Mouse (Mus musculus) cerebellum, adult 18-20 months (tissue): ENCODE results near the gene Hdgf.

Source experiments
- DNase-seq, 2 experiments: peaks; one replicate each; pipeline ENCODE4 v3.0.0; 2021

Hdgf gene

DNA sequence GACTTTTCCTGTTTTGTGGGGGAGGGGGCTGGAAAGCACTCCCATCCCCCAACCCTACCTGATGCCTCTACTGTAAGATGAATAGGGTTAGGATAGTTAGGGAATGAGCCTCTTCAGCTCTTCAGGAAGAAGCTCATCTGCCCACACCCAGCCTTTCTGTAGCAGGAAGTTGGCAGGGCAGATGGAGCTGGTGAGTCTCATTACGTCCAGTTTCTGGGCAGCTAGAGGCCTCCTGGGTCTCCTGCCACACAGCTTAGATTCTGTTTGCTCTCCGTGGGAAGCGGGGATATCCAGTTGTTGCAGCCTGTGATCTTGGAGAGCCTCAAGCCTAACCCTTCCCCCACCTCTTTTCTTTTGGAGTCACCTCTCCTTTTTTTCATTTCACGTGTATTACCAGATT, 3.8 kb downstream of the Hdgf start:
- DNase-seq: peak in 1 of 2 experiments; percentile 14

DNA sequence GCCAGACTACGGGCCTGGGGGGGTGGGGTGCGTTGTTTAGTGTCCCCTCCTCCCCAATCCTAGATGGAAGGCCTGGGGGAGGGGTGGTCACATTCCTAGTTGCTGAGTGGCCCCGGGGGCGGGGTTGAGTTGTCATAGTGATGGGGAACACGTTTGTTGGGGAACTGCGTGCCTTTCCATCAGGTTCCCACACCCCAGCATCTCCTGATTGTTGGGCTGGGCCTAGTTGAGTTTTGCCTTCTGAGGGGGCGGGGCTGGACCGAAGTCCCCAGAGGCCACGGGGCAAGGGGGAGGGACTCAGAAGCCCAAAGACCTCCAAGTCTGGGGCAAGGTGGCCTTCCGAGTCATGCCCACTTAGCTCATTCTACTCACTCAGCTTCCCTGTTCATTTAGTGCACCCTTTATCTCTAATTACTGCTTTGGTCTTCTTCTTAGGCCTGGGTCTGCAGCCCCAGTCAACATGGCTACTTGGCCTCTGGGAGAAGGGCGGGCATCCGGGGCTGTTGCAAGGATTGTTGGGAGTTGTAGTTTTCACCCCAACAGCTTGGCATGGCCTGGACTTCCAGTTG, 4.5 kb downstream of the Hdgf start:
- peak; percentile 60 to 70 for DNase-seq

DNA sequence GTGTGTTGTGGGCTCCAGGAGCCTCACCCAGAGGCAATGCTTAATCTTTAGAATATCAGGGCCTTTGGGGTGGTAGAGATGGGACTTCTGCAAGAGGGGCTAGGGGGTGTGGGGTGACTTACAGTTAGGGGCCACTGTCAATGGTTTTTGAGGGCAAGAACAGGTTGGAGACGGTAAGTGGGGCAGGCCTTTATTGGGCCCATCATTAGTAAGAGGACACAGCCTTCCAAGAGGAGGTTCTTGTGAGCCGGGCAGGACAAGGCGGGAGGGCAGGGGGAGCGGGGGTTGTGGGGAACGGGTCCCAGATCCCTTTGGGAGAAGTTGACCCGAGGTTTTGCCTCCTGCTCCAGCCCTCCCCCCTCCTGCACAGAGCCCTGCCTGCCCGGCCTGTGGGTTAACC, 7.4 kb downstream of the Hdgf start:
- no peak for DNase-seq

DNA sequence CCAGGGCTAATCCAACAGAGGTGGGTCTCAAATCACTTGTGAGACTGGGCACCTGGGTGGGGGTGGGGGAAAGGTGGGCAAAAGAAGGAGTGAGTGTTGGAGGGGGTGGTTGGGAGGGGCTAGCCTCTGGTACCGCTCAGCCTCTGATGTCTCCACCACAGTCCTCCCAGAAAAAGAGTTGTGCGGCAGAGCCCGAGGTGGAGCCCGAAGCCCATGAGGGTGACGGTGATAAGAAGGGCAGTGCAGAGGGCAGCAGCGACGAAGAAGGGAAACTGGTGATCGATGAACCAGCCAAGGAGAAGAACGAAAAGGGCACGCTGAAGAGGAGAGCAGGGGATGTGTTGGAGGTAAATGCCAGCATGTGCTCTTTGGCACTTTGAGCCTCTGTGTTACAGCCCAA, 7.8 kb downstream of the Hdgf start:
- DNase-seq: peak in 1 of 2 experiments; percentile 5

DNA sequence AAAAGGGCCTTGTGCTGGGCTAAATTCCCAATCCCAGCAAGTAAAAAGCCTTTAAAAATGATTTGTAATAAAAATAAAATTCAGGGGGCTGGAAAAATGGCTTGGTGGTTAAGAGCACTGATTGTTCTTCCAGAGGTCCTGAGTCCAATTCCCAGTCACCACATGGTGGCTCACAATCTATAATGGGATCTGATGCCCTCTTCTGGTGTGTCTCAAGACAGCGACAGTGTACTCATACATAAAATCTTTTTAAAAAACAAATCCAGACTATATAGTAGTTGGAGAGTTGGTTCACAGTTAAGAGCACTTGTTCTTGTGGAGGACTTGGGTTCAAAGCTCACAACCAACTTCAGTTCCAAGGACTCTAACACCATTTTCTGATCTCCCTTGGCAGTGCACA, 10.9 kb downstream of the Hdgf start:
- DNase-seq: no peak

DNA sequence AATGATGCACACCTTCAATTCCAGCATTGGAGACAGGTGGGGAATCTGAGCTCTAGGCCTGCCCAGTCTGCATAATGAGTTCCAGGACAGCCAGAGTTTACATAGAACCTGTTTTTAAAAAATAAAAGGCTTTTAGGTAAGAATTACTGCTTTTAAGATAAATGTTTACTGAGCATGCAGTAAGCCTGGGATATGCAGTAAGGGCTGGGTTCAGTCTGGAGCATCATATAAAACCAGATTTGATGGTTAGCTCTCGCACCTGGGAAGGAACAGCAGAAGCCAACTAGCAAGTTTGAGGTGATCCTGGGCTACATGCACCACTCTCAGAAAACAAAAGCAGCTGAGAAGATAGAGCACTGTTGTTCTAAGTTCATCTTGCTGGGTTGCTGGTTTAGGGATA, 12.4 kb downstream of the Hdgf start:
- peak in 1 of 2 experiments; percentile 2 for DNase-seq

DNA sequence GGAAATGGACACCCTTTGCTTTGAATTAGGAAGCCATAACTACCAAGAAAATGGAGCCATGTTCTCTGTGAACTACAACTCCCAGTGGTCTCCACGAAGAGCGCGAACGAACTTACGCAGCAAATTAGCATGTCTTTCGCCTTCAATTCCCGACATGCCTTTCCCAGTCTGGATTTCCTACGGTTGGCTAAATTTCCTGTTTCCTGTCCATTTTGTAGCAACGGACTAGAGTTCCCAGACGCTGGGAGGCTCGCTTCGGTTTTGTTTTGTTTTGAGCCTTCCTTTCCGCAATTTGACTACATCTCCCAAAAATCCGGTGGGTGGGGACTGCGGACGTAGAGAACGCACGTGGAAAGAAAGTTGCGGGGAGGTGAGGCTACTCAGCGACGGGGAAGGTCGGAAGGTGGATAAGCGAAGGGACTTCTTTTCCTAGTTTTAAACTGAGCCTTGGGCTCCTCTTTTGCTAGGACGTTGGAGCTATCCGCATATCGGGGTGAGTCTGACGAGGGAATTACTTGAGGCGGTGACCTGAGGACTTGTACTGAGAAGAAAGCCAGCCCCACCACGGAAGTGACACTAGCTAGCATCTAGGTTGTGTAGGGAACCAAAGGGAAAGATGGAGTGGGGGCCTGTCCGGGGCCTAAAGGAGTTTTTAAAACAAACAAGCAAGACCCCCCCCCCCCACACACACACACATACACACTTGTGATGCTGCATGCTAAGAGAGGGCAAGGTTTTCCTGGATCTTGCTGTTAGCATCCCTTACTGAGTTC, 13.4 kb downstream of the Hdgf start, which contains the start of gene Mrpl24:
Gene Mrpl24 (plus strand): TSS at position 171 of the 773 bp plus-strand sequence.
- peak; percentile 78 to 88 for DNase-seq

DNA sequence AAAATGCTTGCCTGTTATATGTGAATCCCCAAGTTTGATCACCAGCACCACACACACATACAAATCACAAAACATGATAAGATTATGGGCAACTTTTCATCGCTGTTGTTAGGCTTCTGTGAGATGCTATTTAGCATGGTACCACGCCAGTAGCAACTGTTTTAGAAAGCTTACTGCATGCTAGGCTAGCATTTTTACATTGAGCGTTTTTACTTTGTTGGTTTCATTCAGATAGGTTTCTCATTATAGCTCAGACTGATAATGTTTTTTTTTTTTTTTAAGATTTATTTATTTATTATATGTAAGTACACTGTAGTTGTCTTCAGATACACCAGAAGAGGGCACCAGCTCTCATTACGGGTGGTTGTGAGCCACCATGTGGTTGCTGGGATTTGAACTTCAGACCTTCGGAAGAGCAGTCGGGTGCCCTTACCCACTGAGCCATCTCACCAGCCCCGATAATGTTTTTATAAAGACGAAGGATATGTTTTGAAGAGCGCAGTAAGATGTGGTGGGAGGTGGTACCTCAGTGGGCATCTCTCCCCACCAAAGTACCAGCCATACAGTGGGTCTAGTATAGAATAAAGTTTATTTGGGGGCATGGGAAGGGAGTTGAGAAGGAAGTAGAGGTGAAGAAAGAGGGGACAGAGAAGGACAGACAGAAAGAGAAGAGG, 14.3 kb downstream of the Hdgf start:
- no peak for DNase-seq

DNA sequence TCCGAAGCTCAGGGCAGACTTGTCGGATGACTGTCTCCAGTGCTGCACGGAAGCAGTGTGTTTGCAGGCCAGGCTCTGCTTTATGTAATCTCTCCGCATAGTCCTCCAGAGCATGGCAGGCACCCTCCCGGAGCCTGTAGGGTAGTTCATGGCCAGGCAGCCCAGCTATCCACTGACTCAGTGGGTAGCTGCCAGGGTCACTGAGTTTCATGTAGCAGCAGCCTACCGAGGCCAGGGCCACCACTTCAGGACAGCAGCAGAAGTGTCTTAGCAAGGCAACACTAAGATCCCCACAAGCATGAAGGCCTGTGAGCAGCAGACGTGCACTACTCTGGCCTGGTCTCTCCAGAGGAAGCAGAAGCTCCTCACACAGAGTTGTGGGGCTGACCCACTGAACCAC, 18.9 kb downstream of the Hdgf start:
- DNase-seq: no peak

DNA sequence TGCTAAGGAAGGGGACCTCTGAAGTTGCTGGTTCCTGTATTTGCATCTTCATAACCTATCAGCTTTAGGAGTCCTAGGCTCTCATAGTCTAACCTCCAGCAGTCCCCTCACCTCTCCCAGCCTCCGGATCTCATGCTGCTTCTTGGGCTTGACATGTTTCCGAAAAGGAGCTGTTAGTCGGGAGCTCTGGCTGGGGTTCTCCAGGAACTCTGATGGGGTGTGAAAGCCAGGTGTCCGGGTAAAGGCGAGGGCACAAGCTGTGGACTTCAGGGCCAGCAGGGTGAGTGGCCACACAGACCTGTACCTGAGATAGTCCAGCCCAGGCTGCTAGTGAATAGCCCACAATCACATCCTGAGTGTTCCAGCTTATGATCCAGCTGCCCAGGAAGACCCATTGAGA, 21.3 kb downstream of the Hdgf start:
- DNase-seq: no peak

DNA sequence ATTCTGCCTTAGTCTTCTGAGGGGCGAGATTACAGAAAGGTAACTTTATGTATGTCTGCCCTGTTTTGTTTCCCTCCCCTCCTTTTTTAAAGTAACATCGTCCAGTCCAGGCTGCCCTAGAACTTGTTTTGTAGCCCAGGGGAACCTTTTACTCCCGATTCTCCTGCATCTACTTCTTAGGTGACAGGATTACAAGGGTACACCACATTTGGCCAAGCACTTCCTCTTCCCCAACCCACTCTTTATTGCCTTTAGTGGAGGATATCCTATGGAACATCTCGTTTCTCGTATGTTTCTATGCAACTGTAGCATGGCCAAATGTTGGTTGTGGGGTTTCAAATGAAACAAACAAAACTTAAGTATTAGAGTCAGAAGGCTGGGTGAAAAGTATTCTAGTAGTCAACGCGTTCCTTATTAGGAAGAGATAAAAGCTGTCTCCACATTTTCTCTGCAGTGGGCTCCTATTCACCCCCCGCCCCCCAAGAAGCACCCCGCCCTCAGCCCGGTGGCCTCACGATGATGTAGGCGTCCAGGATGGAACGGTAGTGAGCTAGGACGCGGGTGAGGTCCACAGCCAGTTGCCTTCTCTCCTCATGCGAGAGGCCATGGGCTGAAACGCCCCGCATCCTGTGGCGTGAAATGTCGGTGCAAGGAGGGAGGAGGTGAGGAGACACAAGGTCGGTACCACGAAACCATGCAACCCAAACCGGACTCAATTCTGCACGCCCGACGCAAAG, 23.4 kb downstream of the Hdgf start:
- no peak for DNase-seq

DNA sequence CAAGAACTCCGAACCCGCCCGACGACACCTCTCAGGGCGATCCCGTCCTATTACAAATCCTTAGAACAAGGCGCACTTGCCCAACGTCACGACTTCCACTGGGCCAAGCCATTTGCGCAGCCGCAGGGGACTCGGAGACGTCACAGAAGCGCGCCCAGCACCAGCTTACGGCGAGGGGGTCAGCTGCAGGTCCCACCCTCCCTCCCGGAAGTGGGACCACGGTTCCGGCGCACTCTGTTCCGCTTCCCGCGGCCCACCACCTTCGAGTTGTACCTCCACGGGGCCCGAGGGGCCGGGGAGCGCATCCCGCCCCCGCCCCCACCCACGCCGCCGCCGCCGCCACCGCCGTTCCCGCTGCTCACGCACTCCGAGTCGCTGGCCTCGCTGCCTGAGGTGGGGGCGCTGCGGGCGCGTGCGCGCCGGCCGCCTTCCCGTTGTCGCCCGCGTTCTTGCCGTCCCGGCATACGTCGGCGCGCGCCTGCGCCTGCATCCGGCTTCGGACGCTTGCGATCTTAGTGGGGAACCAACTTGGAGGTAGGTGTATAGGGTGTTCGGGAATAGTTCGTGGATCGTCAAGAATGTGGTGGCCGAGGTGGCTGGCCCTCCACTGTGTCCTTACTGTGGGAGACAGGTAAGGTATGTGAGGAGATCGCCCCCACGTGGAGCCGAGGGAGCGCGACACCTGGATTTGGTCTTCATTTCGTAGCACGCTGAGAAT, 24.1 kb downstream of the Hdgf start, which contains the start of the genes Isg20l2 and Rrnad1:
Gene Isg20l2 (plus strand): TSS at position 237 of the 718 bp plus-strand sequence.
Gene Rrnad1 (minus strand): TSS at position 640 of the 718 bp plus-strand sequence.
- peak; percentile 97 to 98 for DNase-seq

DNA sequence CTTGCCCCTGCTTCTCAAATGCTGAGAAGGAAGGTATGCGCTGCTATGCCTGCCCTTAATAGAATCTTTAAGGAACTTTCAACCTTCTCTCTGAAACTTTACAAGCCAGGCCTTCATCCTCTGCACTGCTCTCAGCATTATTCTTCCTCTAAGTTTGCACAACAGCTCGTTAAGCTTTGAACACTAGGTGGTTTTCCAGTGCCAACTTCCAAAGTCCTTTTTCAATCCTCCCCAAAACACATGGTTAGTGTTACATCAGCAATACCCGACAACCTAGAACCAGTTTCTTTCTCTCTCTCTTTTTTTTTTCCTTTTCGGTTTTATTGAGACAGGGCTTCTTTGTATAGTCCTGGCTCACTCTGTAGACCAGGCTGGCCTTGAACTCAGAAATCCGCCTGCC, 27.9 kb downstream of the Hdgf start:
- DNase-seq: no peak

DNA sequence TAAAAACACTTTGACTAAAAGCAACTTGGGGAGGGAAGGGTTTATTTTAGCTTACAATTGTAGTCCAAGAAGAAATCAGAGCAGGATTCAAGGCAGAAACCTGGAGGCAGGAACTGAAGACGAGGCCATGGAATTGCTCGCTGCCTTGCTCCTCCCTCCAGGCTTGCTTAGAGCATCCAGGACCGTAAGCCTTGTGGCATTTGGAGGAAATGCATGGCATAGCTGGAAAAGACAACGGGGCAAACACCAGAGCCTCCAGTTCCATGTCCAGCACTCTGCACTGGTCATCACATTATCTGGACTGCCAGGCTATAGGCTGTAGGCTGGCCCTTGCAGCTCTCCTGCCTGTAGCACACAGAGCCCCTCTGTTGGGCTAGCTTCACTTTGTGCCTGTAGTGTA, 28.4 kb downstream of the Hdgf start:
- no peak for DNase-seq

DNA sequence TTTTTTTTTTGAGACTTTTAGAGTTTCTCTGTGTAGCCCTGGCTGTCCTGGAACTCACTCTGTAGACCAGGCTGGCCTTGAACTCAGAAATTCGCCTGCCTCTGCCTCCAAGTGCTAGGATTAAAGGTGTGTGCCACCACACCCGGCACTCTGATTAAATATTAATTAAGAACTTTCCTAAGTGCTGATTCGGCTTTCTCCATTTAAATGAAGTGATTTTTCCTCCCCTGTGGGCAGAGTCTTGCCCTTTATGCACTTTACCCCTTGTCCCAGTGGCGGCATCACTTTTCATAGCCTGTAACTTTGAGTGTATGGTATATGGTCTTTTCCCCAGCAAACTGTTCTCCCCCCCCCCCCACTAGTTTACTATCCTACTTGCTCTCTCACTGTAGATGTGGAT, 29.1 kb downstream of the Hdgf start:
- no peak for DNase-seq

DNA sequence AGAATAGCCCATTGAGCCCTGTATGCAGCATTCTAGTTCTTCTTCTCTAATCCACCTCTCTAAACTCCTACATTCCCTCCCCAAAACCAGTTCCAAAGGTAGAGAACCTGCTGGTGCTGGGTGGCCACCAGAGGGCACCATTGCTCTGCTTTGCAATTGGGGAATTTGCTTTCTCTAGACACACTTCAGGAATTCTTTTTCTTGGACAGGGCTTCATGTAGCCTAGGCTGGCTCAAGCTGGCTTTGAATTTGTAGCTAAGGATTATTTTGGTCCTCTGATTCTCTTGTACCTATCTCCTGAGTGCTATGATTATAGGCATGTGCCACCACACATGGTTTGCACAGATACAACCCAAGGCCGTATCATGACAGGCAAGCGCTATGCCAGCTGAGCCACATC, 29.7 kb downstream of the Hdgf start:
- DNase-seq: peak; percentile 80 to 84

DNA sequence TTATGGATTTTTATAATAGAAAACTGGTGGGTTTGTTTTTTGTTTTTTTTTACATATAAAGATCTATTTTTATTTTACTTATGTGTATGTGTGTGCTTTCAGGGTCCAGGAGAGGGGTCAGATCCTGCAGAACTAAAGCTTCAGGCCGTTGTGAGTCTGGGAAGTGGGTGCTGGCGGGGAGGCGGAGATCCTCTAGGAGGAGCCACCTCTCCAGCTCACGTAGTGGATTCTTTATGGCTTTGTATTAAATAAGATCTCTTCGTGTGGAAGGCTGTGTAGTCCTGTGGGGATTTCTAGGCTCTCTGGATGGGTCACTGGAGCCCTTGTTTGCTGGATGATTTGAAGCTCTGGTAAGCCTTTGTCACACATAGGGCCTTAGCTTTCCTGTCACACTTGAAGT, 34.5 kb downstream of the Hdgf start:
- no peak for DNase-seq

DNA sequence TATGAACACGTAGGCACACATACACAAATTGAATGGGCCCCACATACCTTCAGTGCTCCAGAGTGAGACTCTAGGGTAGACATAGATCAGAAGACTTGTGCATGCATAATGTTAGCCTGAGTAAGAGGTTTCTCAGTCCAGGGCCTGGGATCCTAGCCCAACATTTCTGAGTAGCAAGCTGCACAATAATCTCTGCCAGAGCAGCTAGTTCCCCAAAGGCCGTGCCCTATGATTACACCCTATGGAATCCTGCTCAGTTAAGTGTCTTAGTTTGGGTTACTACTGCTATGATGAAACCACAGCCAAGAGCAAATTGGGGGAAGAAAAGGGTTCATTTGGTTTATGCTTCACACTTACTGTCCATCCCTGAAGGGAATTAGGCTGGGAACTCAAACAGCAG, 36.4 kb downstream of the Hdgf start:
- no peak for DNase-seq

DNA sequence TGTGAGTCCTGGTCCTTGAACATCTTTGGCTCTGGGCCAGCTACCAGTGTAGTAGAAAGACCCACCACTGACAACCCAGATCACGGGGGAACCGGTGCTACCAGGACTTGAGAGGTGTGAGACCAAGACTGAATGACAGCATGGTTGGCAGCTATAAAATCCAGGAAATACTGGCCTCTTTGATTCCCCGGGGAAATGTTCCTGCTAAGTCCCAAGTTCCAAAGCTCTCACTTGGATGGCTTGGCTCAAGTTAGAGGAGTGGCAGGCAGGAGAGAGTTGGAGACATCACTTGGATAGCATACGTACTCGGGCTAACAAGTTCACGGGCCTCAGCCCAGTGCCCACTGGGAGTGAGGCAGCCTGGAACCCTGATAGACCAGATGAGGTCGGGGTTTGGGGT, 37.5 kb downstream of the Hdgf start:
- DNase-seq: no peak

DNA sequence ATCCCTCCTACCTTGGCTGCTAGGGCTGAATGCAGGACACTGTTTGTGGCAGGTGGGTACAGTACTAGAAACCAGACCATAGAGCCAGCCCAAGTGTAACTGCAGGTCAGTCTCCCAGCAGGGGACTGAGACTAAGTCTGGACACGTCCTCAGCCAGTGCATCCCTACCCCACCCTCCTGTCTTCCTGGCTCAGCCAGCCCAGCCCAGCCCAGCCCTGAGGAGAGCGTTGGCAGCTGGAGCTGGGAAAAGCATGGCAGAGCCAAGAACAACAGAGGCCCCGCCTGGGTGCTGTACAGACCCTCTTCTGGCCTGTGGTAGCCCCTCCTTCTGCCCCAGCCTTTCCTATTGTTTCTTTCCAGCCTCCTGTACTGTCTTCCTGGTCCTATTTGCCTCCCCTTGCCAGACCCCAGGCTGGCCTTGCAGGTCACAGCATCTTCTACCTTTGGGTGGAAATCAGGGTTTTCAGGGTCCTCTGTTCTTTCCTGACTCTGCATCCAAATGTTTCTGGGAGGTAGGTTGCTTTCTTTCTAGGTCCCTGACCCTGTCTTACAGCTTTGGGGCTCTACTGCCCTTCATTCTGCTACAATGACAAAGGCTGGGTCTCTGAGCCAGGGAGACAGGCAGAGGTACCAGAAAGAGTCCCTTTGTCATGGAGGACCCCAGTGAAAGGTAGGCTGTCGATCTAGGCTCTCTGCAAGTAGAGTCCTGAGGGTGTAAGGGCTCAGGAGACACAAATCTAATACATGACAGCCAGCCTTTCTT, 38.9 kb downstream of the Hdgf start:
- no peak for DNase-seq

DNA sequence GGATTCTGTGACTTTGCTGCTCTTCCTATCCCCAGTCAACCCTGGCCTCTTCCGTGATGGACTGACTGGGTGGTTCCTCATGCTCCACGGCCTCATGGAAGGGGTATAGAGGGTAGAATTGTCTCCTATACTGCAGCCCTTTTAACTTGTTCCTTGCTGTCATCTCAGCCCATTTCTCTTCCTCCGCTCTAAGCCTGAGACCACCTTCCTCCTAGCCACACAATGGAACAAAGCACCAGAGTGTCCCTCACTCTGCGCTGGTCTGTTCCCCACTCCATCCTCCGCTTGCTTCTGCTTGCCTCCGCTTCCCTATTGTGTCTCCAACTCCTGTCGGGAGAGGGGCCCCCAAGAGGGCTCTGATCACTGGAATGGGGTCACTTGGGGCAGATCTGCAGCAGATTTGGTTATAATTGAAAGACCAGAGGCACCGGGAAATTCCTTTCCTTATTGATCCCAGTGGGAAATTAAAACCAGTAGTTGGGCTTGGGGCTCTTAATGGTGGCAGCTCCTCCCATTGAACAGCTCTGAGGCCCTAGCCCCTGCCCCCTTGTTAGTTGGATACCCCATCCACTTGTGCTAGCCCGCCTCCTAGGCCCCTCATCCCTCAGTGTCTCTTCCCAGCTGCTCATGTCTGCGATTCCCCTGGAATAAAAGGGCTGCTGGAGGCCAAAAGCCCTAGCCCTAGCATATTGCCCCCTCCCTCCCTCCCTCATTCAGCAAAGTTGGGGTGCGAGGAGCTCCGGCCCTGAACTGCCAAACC, 39.8 kb downstream of the Hdgf start:
- DNase-seq: no peak
